Mouse (Mus musculus) megakaryocyte-erythroid progenitor cell, adult 5 weeks (primary cell): ENCODE data around the gene Sf3b4. TPM values are rescaled to one million over a fixed set of nuclear protein-coding genes. Genes with fewer than 3 reads are reported as not detected.

Experiments
- polyA plus RNA-seq: library from polyadenylated mRNA; stranded (reverse); fragments of >175 nt; gene quantifications from 2 replicates; pipeline ENCODE4 v1.2.3, GENCODE M21; 2012

Gene Sf3b4
- polyA plus RNA-seq: 524 and 591 TPM in 2 replicates

GRCm38 (mm10) chr3:96172197-96173178 is at the start of gene Sf3b4:
Gene Sf3b4, plus strand, starts transcription at chr3:96172332.

GRCm38 (mm10) chr3:96161869-96162840 is 10.0 kb upstream of the Sf3b4 start, which contains the start of gene Mtmr11:
Gene Mtmr11, plus strand, starts transcription at chr3:96162004.

GRCm38 (mm10) chr3:96180727-96181477 is 8.8 kb downstream of the Sf3b4 start, which contains the start of gene Sv2a:
Gene Sv2a, plus strand, starts transcription at chr3:96181151.

GRCm38 (mm10) chr3:96219661-96220130 is 47.6 kb downstream of the Sf3b4 start, which contains the start of the genes Bola1 and Hist2h2ab:
Gene Bola1, minus strand, starts transcription at chr3:96219709.
Gene Hist2h2ab, plus strand, starts transcription at chr3:96219865.

GRCm38 (mm10) chr3:96220765-96221639 is 48.9 kb downstream of the Sf3b4 start, which contains the start of the genes Hist2h2ac and Hist2h2be:
Gene Hist2h2ac, minus strand, starts transcription at chr3:96220880.
Gene Hist2h2be, plus strand, starts transcription at chr3:96221119.

Other genes with a start within 250 kb of the Sf3b4 start
- gene Anp32e, start 243.1 kb upstream of the Sf3b4 start, polyA plus RNA-seq: 272 and 489 TPM in 2 replicates
- 232 TPM in 2 replicates for gene Plekho1, start 176.3 kb upstream of the Sf3b4 start, polyA plus RNA-seq
- gene Vps45, start 113.9 kb upstream of the Sf3b4 start, polyA plus RNA-seq: 6.0 and 7.1 TPM in 2 replicates
- 3.0 and 4.9 TPM in 2 replicates for gene Otud7b, start 67.8 kb upstream of the Sf3b4 start, polyA plus RNA-seq
- not detected in 2 replicates for gene Mtmr11, start 10.3 kb upstream of the Sf3b4 start, polyA plus RNA-seq
- gene Sv2a, start 8.8 kb downstream of the Sf3b4 start, polyA plus RNA-seq: 0.37 and 0.50 TPM in 2 replicates
- 98.4 and 100 TPM in 2 replicates for gene Bola1, start 47.4 kb downstream of the Sf3b4 start, polyA plus RNA-seq
- 1.1 and 2.0 TPM in 2 replicates for gene Hist2h2ab, start 47.5 kb downstream of the Sf3b4 start, polyA plus RNA-seq
- gene Hist2h2ac, start 48.5 kb downstream of the Sf3b4 start, polyA plus RNA-seq: 18.4 and 18.7 TPM in 2 replicates
- 0.49 and 0.75 TPM in 2 replicates for gene Hist2h2be, start 48.8 kb downstream of the Sf3b4 start, polyA plus RNA-seq
- 25.9 and 32.4 TPM in 2 replicates for gene Hist2h3c2, start 66.8 kb downstream of the Sf3b4 start, polyA plus RNA-seq
- gene Hist2h2aa2, start 67.9 kb downstream of the Sf3b4 start, polyA plus RNA-seq: 261 and 264 TPM in 2 replicates
- gene Hist2h2aa1, start 73.2 kb downstream of the Sf3b4 start, polyA plus RNA-seq: 1.3 and 8.5 TPM in 2 replicates
- gene Hist2h3c1, start 74.4 kb downstream of the Sf3b4 start, polyA plus RNA-seq: not detected in 2 replicates
- 3.4 and 3.5 TPM in 2 replicates for gene Hist2h4, start 91.0 kb downstream of the Sf3b4 start, polyA plus RNA-seq
- 28.5 and 35.3 TPM in 2 replicates for gene Hist2h3b, start 96.3 kb downstream of the Sf3b4 start, polyA plus RNA-seq
- 0.36 and 1.4 TPM in 2 replicates for gene Hist2h2bb, start 97.4 kb downstream of the Sf3b4 start, polyA plus RNA-seq
- gene Fcgr1, start 121.6 kb downstream of the Sf3b4 start, polyA plus RNA-seq: 0.03 and 0.14 TPM in 2 replicates